Mouse (Mus musculus) liver, embryonic 15.5 days (tissue): ENCODE measurements around the gene Dlg3. TPM values are rescaled to one million over a fixed set of nuclear protein-coding genes. Genes with fewer than 3 reads are reported as not detected.

Experiments
- ATAC-seq: fragments of 200-750 bp; cut with Nextera tagmentation; 2 replicates; pipeline ENCODE4 v1.8.0; 2017; ENCODE audit warnings: moderate number of reproducible peaks, mild to moderate bottlenecking, moderate library complexity; ENCODE audit not compliant: insufficient read depth
- H3K27ac ChIP-seq: fragments of 300-500 bp; sonication (generic); replicated peaks from 2 replicates; pipeline ENCODE4 v1.5.1; 2015; ENCODE audit warnings: mild to moderate bottlenecking, inconsistent platforms
- H3K27me3 ChIP-seq: fragments of 300-500 bp; sonication (generic); 2 replicates; pipeline ENCODE4 v1.6.1; 2015; ENCODE audit warnings: mild to moderate bottlenecking, inconsistent platforms
- H3K36me3 ChIP-seq: fragments of 300-500 bp; sonication (generic); replicated peaks from 2 replicates; pipeline ENCODE4 v1.6.1; 2015; ENCODE audit warnings: moderate library complexity, mild to moderate bottlenecking, inconsistent platforms
- H3K4me1 ChIP-seq: fragments of 300-500 bp; sonication (generic); replicated peaks from 2 replicates; pipeline ENCODE4 v1.6.1; 2015; ENCODE audit warnings: inconsistent platforms
- H3K4me2 ChIP-seq: fragments of 300-500 bp; sonication (generic); 2 replicates; pipeline ENCODE4 v1.6.1; 2015; ENCODE audit warnings: moderate library complexity, mild to moderate bottlenecking, inconsistent platforms
- H3K4me3 ChIP-seq: fragments of 300-500 bp; sonication (generic); replicated peaks from 2 replicates; pipeline ENCODE4 v1.5.1; 2015; ENCODE audit warnings: mild to moderate bottlenecking, inconsistent platforms
- H3K9ac ChIP-seq: fragments of 300-500 bp; sonication (generic); 2 replicates; pipeline ENCODE4 v1.6.1; 2015; ENCODE audit warnings: moderate library complexity, mild to moderate bottlenecking, inconsistent platforms
- H3K9me3 ChIP-seq: fragments of 300-500 bp; sonication (generic); replicated peaks from 2 replicates; pipeline ENCODE4 v1.6.1; 2016; ENCODE audit warnings: inconsistent platforms
- WGBS: fragments of 180-500 bp; shearing (Covaris S2); methylation state at CpG from one replicate; pipeline ENCODE4 v1.1.7; 2015; ENCODE audit warnings: mixed read lengths; ENCODE audit not compliant: insufficient replicate concordance; 5-methylcytosine and 5-hydroxymethylcytosine counted together
- polyA plus RNA-seq: library from polyadenylated mRNA; unstranded; fragments of >200 nt; fragmentation: Nextera tagmentation; extraction: Ambion mirVana; gene quantifications from 2 replicates; pipeline ENCODE4 v1.2.1, GENCODE M21; 2015

The Dlg3 gene
- polyA plus RNA-seq, 1 experiment from 2014 or later, result 0.32 TPM

- Histone ChIP-seq H3K4me3 (no peak overlapping the region), H3K36me3 (no peaks in the 10 kb centered on the region), H3K27me3 (no peaks in the 10 kb centered on the region), H3K9ac (no peak overlapping the region), H3K4me2 (no peak overlapping the region), H3K27ac (no peak overlapping the region), H3K4me1 (no peaks in the 10 kb centered on the region), H3K9me3 (no peaks in the 10 kb centered on the region)
- no peak for ATAC-seq
- WGBS, result 46% methylated on average over 7 of the region's 7 CpGs
Observed at GRCm38 (mm10) chrX:100797851-100798527, 30.5 kb downstream of the Dlg3 start.

GRCm38 (mm10) chrX:100800643-100801042 is 33.1 kb downstream of the Dlg3 start:
- no peak overlapping the region for H3K4me2 ChIP-seq
- no peak overlapping the region for H3K9ac ChIP-seq
- no peak overlapping the region for H3K4me3 ChIP-seq
- H3K4me1 ChIP-seq, result no peaks in the 10 kb centered on the region
- WGBS, result 59% methylated on average over 2 of the region's 2 CpGs
- H3K27me3 ChIP-seq, result no peaks in the 10 kb centered on the region
- ATAC-seq, result no peak
- H3K27ac ChIP-seq, result no peak overlapping the region
- no peaks in the 10 kb centered on the region for H3K9me3 ChIP-seq
- H3K36me3 ChIP-seq, result no peaks in the 10 kb centered on the region

DNA sequence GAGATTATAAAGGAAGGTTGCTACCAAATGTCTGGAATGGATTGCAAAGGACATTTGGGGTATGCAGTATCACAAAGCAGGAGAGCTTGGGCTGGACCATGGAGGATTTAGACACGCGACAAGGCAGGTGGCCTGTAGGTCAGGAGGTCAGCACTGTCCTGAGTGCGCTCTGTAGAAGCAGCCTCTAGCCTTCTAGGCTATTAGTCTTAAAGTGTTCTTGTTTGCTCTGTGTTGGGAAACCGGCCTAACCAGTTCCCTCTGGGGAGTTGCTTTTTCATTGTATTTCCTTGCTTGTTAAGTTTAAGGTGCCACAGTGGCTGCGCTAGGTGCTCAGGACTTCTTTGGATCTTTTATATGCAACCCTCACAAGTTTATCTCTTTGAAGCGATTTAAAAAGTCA is 34.5 kb downstream of the Dlg3 start:
- Histone ChIP-seq H3K9ac (no peak overlapping the region), H3K4me3 (no peak overlapping the region), H3K36me3 (no peaks in the 10 kb centered on the region), H3K4me2 (no peak overlapping the region), H3K4me1 (no peaks in the 10 kb centered on the region), H3K27ac (no peak overlapping the region), H3K27me3 (no peaks in the 10 kb centered on the region), H3K9me3 (no peaks in the 10 kb centered on the region)
- no peak for ATAC-seq
- 67% methylated on average over 6 of the region's 6 CpGs for WGBS

- no peaks in the 10 kb centered on the region for H3K9me3 ChIP-seq
- no peaks in the 10 kb centered on the region for H3K4me1 ChIP-seq
- no peak for ATAC-seq
- no peaks in the 10 kb centered on the region for H3K27me3 ChIP-seq
- 69% methylated on average over 4 of the region's 4 CpGs for WGBS
- no peak overlapping the region for H3K9ac ChIP-seq
- no peak overlapping the region for H3K27ac ChIP-seq
- H3K36me3 ChIP-seq, result no peaks in the 10 kb centered on the region
- no peak overlapping the region for H3K4me3 ChIP-seq
- no peak overlapping the region for H3K4me2 ChIP-seq
Observed at GRCm38 (mm10) chrX:100811129-100811528, 43.6 kb downstream of the Dlg3 start.

- Histone ChIP-seq H3K27me3 (no peaks in the 10 kb centered on the region; the same call in 1 of the 2 replicates), H3K9ac (no peak overlapping the region), H3K36me3 (no peaks in the 10 kb centered on the region), H3K4me1 (no peaks in the 10 kb centered on the region), H3K9me3 (no peaks in the 10 kb centered on the region), H3K4me2 (no peak overlapping the region), H3K4me3 (no peak overlapping the region), H3K27ac (no peak overlapping the region)
- ATAC-seq, result no peak
- WGBS, result 40% methylated on average over 8 of the region's 8 CpGs
Observed at GRCm38 (mm10) chrX:100814139-100814538, 46.6 kb downstream of the Dlg3 start.

- no peak overlapping the region for H3K4me2 ChIP-seq
- H3K4me3 ChIP-seq, result no peak overlapping the region
- 71% methylated on average over 7 of the region's 7 CpGs for WGBS
- no peaks in the 10 kb centered on the region for H3K36me3 ChIP-seq
- ATAC-seq, result no peak
- no peaks in the 10 kb centered on the region; the same call in 1 of the 2 replicates for H3K27me3 ChIP-seq
- no peak overlapping the region for H3K9ac ChIP-seq
- H3K4me1 ChIP-seq, result no peaks in the 10 kb centered on the region
- no peak overlapping the region for H3K27ac ChIP-seq
- H3K9me3 ChIP-seq, result no peaks in the 10 kb centered on the region
Observed at GRCm38 (mm10) chrX:100815766-100816165, 48.2 kb downstream of the Dlg3 start.

GRCm38 (mm10) chrX:100818681-100819080 is 51.2 kb downstream of the Dlg3 start:
- 67% methylated on average over 9 of the region's 9 CpGs for WGBS
- Histone ChIP-seq H3K9ac (no peak overlapping the region), H3K4me3 (no peak overlapping the region), H3K9me3 (no peaks in the 10 kb centered on the region), H3K27me3 (no peaks in the 10 kb centered on the region; the same call in 1 of the 2 replicates), H3K36me3 (no peaks in the 10 kb centered on the region), H3K27ac (no peak overlapping the region), H3K4me1 (no peaks in the 10 kb centered on the region), H3K4me2 (no peak overlapping the region)
- ATAC-seq, result no peak

DNA sequence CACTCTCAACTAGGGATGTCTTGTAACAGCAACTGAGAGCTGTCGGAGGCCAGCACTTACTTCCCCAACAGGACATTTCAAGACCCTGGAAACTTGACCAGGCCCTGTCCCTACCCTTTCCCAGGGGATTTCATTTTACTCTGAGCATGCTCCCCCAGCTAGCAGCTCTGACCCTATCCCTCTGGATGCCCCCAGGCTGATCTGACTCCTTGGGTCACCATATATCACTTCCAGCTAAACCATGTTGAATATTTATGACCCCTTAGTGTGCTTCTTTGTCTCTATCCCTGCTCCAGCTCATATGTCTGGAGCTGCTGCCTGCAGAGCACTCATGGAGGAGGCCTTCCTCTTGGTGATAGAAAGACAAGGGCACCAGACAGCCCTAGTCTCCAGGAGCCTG is 53.6 kb downstream of the Dlg3 start:
- WGBS, result 74% methylated on average over 1 of the region's 1 CpGs
- no peaks in the 10 kb centered on the region for H3K4me1 ChIP-seq
- no peaks in the 10 kb centered on the region for H3K9me3 ChIP-seq
- no peaks in the 10 kb centered on the region for H3K36me3 ChIP-seq
- H3K27me3 ChIP-seq, result no peaks in the 10 kb centered on the region; the same call in 1 of the 2 replicates
- H3K27ac ChIP-seq, result no peak overlapping the region
- no peak for ATAC-seq
- no peak overlapping the region for H3K4me2 ChIP-seq
- no peak overlapping the region for H3K4me3 ChIP-seq
- no peak overlapping the region for H3K9ac ChIP-seq

- Histone ChIP-seq H3K9me3 (no peaks in the 10 kb centered on the region), H3K9ac (no peak overlapping the region), H3K4me3 (no peak overlapping the region), H3K36me3 (no peaks in the 10 kb centered on the region), H3K27ac (no peak overlapping the region), H3K27me3 (no peaks in the 10 kb centered on the region), H3K4me1 (no peaks in the 10 kb centered on the region), H3K4me2 (no peak overlapping the region)
- no peak for ATAC-seq
- 54% methylated on average over 1 of the region's 1 CpGs for WGBS
Observed at GRCm38 (mm10) chrX:100825557-100825956, 58.0 kb downstream of the Dlg3 start.

DNA sequence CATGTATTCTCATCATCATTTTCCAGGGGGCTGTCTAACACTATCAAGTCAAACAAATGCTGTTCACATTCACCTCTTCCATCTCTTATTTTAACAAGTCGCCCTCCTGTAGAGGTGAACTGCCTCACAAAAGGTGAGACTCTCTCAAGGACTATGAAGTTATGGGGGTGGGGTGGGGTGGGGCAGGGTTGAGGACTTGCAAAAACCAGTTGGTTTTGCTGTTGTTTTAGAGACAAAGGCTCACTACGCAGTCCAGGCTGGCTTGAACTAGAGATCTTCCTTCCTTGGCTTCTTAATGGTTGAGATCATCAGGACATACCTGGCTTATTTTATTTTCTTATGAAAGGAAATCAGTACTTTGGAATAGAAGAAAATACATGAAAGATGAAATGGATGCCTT is 65.3 kb downstream of the Dlg3 start:
- Histone ChIP-seq H3K4me3 (no peak overlapping the region), H3K4me1 (no peaks in the 10 kb centered on the region), H3K9ac (no peak overlapping the region), H3K27me3 (no peaks in the 10 kb centered on the region; the same call in 1 of the 2 replicates), H3K27ac (no peak overlapping the region), H3K36me3 (no peaks in the 10 kb centered on the region), H3K9me3 (no peaks in the 10 kb centered on the region), H3K4me2 (no peak overlapping the region)
- 65% methylated on average over 2 of the region's 2 CpGs for WGBS
- no peak for ATAC-seq

DNA sequence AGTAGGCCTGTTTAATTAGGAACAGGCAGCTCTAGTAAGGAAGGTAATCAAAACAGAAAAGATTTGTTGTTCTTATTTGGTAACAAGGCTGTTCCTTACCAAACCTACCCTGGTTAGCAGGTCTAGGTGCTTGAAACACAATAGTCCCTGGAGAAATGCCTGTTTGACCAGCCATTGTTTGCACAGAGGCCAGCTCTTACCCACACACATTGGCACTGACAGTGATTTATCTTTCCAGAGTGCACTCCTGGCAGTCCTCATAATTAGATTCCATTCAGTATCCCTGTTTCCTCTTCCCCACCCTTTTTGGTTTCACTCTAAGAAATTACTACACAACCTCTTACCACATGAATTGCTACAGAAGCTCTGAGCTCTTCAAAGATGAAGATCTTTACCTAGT is 71.7 kb downstream of the Dlg3 start:
- H3K9me3 ChIP-seq, result no peaks in the 10 kb centered on the region
- H3K27ac ChIP-seq, result no peak overlapping the region
- no peak overlapping the region for H3K4me3 ChIP-seq
- H3K9ac ChIP-seq, result no peak overlapping the region
- H3K4me1 ChIP-seq, result no peaks in the 10 kb centered on the region
- no peaks in the 10 kb centered on the region for H3K36me3 ChIP-seq
- no peak overlapping the region for H3K4me2 ChIP-seq
- no peak for ATAC-seq
- H3K27me3 ChIP-seq, result no peaks in the 10 kb centered on the region; the same call in 1 of the 2 replicates
